Mouse (Mus musculus) yolk sac, embryonic 10.5 days (tissue): ENCODE results near the gene BC048671.

Source experiments
- DNase-seq: peaks from one replicate; pipeline ENCODE4 v3.0.0-alpha.2; 2017; ENCODE audit warnings: low spot score

BC048671 gene

GRCm38 (mm10) chr6:90300919-90301318 lies at the start of gene BC048671:
Gene BC048671 (plus strand): TSS chr6:90301219.
- DNase-seq, result no peak

- no peak for DNase-seq
Measured at GRCm38 (mm10) chr6:90288265-90288664, 12.8 kb upstream of the BC048671 start.

GRCm38 (mm10) chr6:90306315-90306975 lies 5.4 kb downstream of the BC048671 start:
- DNase-seq, result no peak

- no peak for DNase-seq
Measured at GRCm38 (mm10) chr6:90308839-90309778, 8.1 kb downstream of the BC048671 start.

GRCm38 (mm10) chr6:90315961-90316360 lies 14.9 kb downstream of the BC048671 start:
- no peak for DNase-seq

GRCm38 (mm10) chr6:90317510-90318258 lies 16.7 kb downstream of the BC048671 start:
- DNase-seq, result no peak

GRCm38 (mm10) chr6:90319019-90319418 lies 18.0 kb downstream of the BC048671 start:
- DNase-seq, result no peak

GRCm38 (mm10) chr6:90319475-90320191 lies 18.6 kb downstream of the BC048671 start:
- DNase-seq, result no peak

- peak; percentile 89 for DNase-seq
Measured at GRCm38 (mm10) chr6:90320429-90320828, 19.4 kb downstream of the BC048671 start.

GRCm38 (mm10) chr6:90321811-90322210 lies 20.8 kb downstream of the BC048671 start:
- DNase-seq, result no peak

- DNase-seq, result no peak
Measured at GRCm38 (mm10) chr6:90324026-90324425, 23.0 kb downstream of the BC048671 start.

GRCm38 (mm10) chr6:90324463-90324862 lies 23.4 kb downstream of the BC048671 start:
- peak; percentile 72 for DNase-seq

GRCm38 (mm10) chr6:90324991-90325390 lies 24.0 kb downstream of the BC048671 start, which contains the start of gene Chst13:
Gene Chst13 (minus strand): TSS chr6:90325185.
- peak; percentile 59 for DNase-seq

GRCm38 (mm10) chr6:90327670-90328069 lies 26.7 kb downstream of the BC048671 start:
- no peak for DNase-seq

GRCm38 (mm10) chr6:90329953-90330352 lies 28.9 kb downstream of the BC048671 start:
- no peak for DNase-seq

- DNase-seq, result peak; percentile 90
Measured at GRCm38 (mm10) chr6:90332561-90333425, 31.8 kb downstream of the BC048671 start, which contains the start of gene Uroc1. Gene Uroc1 (plus strand): TSS chr6:90333284.

GRCm38 (mm10) chr6:90334244-90334643 lies 33.2 kb downstream of the BC048671 start:
- no peak for DNase-seq

GRCm38 (mm10) chr6:90342343-90342742 lies 41.3 kb downstream of the BC048671 start:
- DNase-seq, result no peak

- DNase-seq, result no peak
Measured at GRCm38 (mm10) chr6:90347183-90347582, 46.2 kb downstream of the BC048671 start.

- DNase-seq, result no peak
Measured at GRCm38 (mm10) chr6:90348500-90348899, 47.5 kb downstream of the BC048671 start.
